Mouse (Mus musculus): Measurements from ENCODE around the gene Rnf145. TPM values are rescaled to one million over a fixed set of nuclear protein-coding genes. Genes with fewer than 3 reads are reported as not detected.

Rnf145 gene
- polyA plus RNA-seq (2015; fragmentation: Nextera tagmentation; extraction: Ambion mirVana), result 71.9 and 79.9 TPM in 2 replicates

DNA sequence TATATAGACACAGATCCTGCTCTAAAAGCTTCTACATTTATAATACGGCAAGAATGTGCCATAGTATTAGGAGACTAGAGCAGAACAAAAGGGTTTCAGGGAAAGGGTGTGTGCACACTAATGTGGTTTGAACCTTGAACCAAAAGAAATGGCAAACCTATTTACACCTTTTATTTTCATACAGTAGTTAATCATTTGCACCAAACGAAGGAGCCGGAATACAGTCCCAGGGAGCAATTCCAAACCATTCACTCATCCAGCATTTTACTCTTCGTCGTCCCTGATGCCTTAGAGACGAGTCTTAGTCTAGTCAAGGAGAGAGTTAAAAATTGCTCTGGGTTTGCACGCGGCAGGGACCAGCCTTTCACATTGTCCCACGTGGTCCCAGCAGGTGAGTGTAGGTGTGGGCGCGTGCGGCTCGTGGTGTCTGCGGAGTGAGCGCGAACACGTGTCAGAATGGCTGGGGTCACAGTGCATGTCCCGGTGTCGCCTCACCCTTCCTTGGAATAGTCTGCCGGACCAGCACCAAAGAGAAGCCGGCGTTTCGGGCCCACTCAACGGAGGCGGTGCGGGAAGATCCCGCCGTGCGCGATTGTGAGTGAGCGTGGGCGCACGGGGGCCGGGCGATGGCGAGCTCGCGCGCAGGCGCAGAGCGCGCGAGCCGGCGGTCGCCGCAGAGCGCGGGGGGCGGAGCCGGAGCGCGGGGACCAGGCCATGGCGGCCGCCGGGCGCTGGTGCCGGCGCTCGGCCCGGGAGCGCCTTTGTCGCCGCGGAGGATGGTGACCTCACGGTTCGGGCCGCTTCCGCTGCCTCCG lies at the start of gene Rnf145:
Gene Rnf145 (plus strand): TSS at position 684 of the 815 bp plus-strand sequence.
- H3K9ac ChIP-seq (replicated peaks; ENCODE audit: low read depth), result peak within 1 kb of the TSS; percentile 59
- H3K36me3 ChIP-seq (ENCODE audit: insufficient read depth, low read length), result no peaks in the 10 kb centered on the region
- under 1% methylated on average over 66 of the region's 70 CpGs for WGBS
- peak within 1 kb of the TSS; percentile 93 for H3K27ac ChIP-seq (ENCODE audit: low read length)
- no peaks in the 10 kb centered on the region for H3K9me3 ChIP-seq (ENCODE audit: low read length)
- peak within 1 kb of the TSS; percentile 87 for H3K4me2 ChIP-seq (replicated peaks; ENCODE audit: low read depth, low read length)
- H3K4me1 ChIP-seq (ENCODE audit: insufficient read depth, low read depth, low read length), result peaks cover 10% of the 10 kb centered on the region; the same call in 1 of the 2 replicates
- no peaks in the 10 kb centered on the region for H3K27me3 ChIP-seq (replicated peaks; ENCODE audit: insufficient read depth, low read length)
- peak within 1 kb of the TSS; percentile 95 for H3K4me3 ChIP-seq (ENCODE audit: low read depth, low read length)
- peak; percentile 84 for DNase-seq (ENCODE audit: low spot score)
- ATAC-seq, result peak; percentile 84
- TF ChIP-seq CTCF (IDR thresholded peaks at IDR 0.05) (no peak), EP300 (IDR thresholded peaks at IDR 0.05) (no peak)

GRCm38 (mm10) chr11:44469646-44470431 lies 48.9 kb upstream of the Rnf145 start:
- no peaks in the 10 kb centered on the region for H3K36me3 ChIP-seq (ENCODE audit: insufficient read depth, low read length)
- peak overlapping the region; percentile 85 for H3K4me2 ChIP-seq (replicated peaks; ENCODE audit: low read depth, low read length)
- DNase-seq (ENCODE audit: low spot score) (peak; percentile 65), ATAC-seq (peak; percentile 61)
- H3K4me1 ChIP-seq (ENCODE audit: insufficient read depth, low read depth, low read length), result peaks cover 8% of the 10 kb centered on the region; the same call in 1 of the 2 replicates
- TF ChIP-seq CTCF (IDR thresholded peaks at IDR 0.05) (peak; percentile 24; the same call in 1 of the 2 replicates), EP300 (IDR thresholded peaks at IDR 0.05) (peak; percentile 55; the same call in 1 of the 2 replicates)
- H3K9me3 ChIP-seq (ENCODE audit: low read length), result no peaks in the 10 kb centered on the region
- no peaks in the 10 kb centered on the region for H3K27me3 ChIP-seq (replicated peaks; ENCODE audit: insufficient read depth, low read length)
- H3K9ac ChIP-seq (replicated peaks; ENCODE audit: low read depth), result peak overlapping the region; percentile 84
- 1% methylated on average over 59 of the region's 59 CpGs for WGBS
- H3K27ac ChIP-seq (ENCODE audit: low read length), result peak overlapping the region; percentile 97
- H3K4me3 ChIP-seq (ENCODE audit: low read depth, low read length), result peak overlapping the region; percentile 93

DNA sequence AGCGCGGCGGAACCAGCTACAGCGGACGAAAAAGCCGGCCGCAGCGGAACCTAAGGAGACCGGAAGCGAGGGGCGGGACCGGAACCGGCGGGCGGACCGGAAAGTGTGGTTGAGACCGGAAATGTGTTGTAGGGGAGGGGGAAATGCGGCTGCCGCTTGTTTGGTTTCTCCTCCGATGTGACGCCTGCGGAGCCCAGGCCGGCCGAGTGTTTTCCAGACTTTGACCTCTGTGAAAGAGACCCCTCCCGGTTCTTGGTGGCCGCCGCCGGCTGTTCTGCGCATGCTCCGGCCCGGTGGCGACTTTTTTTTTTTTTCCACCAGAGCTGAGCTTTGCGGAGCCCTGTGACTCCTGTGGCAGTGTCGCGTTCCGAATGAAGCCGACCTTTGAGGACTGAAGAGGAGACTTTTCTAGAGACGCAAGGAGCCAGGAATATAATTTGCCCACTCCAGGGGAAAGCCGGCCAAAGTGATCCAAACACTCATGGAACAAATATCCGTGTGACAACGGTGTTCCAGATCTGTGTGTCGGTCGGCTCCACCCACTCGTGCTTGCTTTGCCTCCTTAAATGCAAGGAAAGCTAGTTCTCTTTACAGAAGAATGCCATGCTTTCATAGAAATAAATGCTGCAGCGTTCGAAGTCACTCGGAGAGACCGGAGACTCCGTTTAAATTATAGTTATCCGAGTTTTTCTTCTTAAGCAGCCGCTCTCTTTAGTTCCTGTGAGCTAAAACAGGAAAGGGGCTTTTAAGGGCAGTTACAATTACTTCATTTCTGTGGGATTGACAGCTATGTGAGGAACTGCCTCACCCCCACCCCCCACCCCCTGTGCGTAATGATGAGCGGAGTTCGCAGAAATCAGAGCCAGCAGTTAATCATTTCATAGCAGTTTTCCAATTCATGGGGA lies 48.1 kb upstream of the Rnf145 start, which contains the start of gene Ublcp1:
Gene Ublcp1 (minus strand): TSS at position 67 of the 905 bp plus-strand sequence.
- Histone ChIP-seq H3K4me2 (replicated peaks; ENCODE audit: low read depth, low read length) (peak within 1 kb of the TSS; percentile 85), H3K36me3 (ENCODE audit: insufficient read depth, low read length) (no peaks in the 10 kb centered on the region), H3K27me3 (replicated peaks; ENCODE audit: insufficient read depth, low read length) (no peaks in the 10 kb centered on the region), H3K4me3 (ENCODE audit: low read depth, low read length) (peak within 1 kb of the TSS; percentile 93), H3K27ac (ENCODE audit: low read length) (peak within 1 kb of the TSS; percentile 97), H3K9me3 (ENCODE audit: low read length) (no peaks in the 10 kb centered on the region), H3K9ac (replicated peaks; ENCODE audit: low read depth) (peak within 1 kb of the TSS; percentile 84), H3K4me1 (ENCODE audit: insufficient read depth, low read depth, low read length) (peaks cover 8% of the 10 kb centered on the region; the same call in 1 of the 2 replicates)
- peak; percentile 79 for TF ChIP-seq EP300 (IDR thresholded peaks at IDR 0.05)
- TF ChIP-seq CTCF (IDR thresholded peaks at IDR 0.05), result no peak
- under 1% methylated on average over 54 of the region's 54 CpGs for WGBS
- ATAC-seq, result peak; percentile 94
- DNase-seq (ENCODE audit: low spot score), result peak; percentile 98

- Histone ChIP-seq H3K9ac (replicated peaks; ENCODE audit: low read depth) (peak overlapping the region; percentile 84), H3K4me2 (replicated peaks; ENCODE audit: low read depth, low read length) (peak overlapping the region; percentile 85), H3K27me3 (replicated peaks; ENCODE audit: insufficient read depth, low read length) (no peaks in the 10 kb centered on the region), H3K4me1 (ENCODE audit: insufficient read depth, low read depth, low read length) (peaks cover 8% of the 10 kb centered on the region; the same call in 1 of the 2 replicates), H3K9me3 (ENCODE audit: low read length) (no peaks in the 10 kb centered on the region), H3K36me3 (ENCODE audit: insufficient read depth, low read length) (no peaks in the 10 kb centered on the region), H3K27ac (ENCODE audit: low read length) (peak overlapping the region; percentile 97), H3K4me3 (ENCODE audit: low read depth, low read length) (peak overlapping the region; percentile 93)
- 6% methylated on average over 4 of the region's 4 CpGs for WGBS
- DNase-seq (ENCODE audit: low spot score) (peak; percentile 19), ATAC-seq (no peak)
- TF ChIP-seq CTCF (IDR thresholded peaks at IDR 0.05) (no peak), EP300 (IDR thresholded peaks at IDR 0.05) (no peak)
Measured at GRCm38 (mm10) chr11:44471337-44471995, 47.3 kb upstream of the Rnf145 start.

DNA sequence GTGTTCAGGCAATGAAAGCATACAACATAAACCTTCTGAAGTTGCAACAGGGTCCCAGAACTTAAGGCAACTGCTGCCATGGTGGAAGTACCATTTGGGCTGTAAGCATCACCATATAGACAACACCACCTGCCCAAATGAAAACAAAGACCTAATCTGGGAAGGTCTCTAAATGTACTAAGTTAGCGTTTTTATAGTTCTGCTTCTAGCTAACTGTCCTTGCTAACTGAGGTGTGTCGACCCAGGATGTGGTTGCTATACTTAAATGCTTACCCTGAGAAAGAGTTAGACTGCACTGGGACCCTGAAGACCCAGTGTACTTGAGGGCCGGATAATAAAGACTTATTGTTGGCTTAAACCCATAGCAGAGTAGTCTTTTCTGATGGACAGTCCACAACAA lies 43.3 kb upstream of the Rnf145 start:
- ATAC-seq (no peak), DNase-seq (ENCODE audit: low spot score) (no peak)
- peaks cover 8% of the 10 kb centered on the region; the same call in 1 of the 2 replicates for H3K4me1 ChIP-seq (ENCODE audit: insufficient read depth, low read depth, low read length)
- H3K4me2 ChIP-seq (replicated peaks; ENCODE audit: low read depth, low read length), result no peak overlapping the region
- no peak overlapping the region for H3K9ac ChIP-seq (replicated peaks; ENCODE audit: low read depth)
- WGBS, result 62% methylated on average over 3 of the region's 3 CpGs
- no peak overlapping the region for H3K4me3 ChIP-seq (ENCODE audit: low read depth, low read length)
- H3K27ac ChIP-seq (ENCODE audit: low read length), result no peak overlapping the region
- no peaks in the 10 kb centered on the region for H3K9me3 ChIP-seq (ENCODE audit: low read length)
- no peaks in the 10 kb centered on the region for H3K27me3 ChIP-seq (replicated peaks; ENCODE audit: insufficient read depth, low read length)
- no peaks in the 10 kb centered on the region for H3K36me3 ChIP-seq (ENCODE audit: insufficient read depth, low read length)
- no peak for TF ChIP-seq CTCF (IDR thresholded peaks at IDR 0.05)
- TF ChIP-seq EP300 (IDR thresholded peaks at IDR 0.05), result no peak
